Mouse (Mus musculus) liver, embryonic 14.5 days (tissue): ENCODE measurements around the gene Pdcl3. TPM values are rescaled to one million over a fixed set of nuclear protein-coding genes. Genes with fewer than 3 reads are reported as not detected.
A peak's percentile ranks its signal among the peaks of the same experiment; 100 is the strongest.

Source experiments
- ATAC-seq: fragments of 200-750 bp; cut with Nextera tagmentation; 2 replicates; pipeline ENCODE4 v1.8.0; 2017; ENCODE audit warnings: moderate number of reproducible peaks, mild to moderate bottlenecking, moderate library complexity; ENCODE audit not compliant: insufficient read depth
- DNase-seq, 3 experiments: peaks; one replicate each; pipeline ENCODE4 v3.0.0-alpha.2; 2012 to 2013; ENCODE audit warnings: low read depth in 3 of 3, low spot score in 3 of 3
- H3K27ac ChIP-seq: fragments of 300-500 bp; sonication (generic); 2 replicates; pipeline ENCODE4 v1.5.1; 2014; ENCODE audit warnings: moderate library complexity, mild to moderate bottlenecking, control low read depth, inconsistent platforms
- H3K27me3 ChIP-seq: fragments of 300-500 bp; sonication (generic); 2 replicates; pipeline ENCODE4 v1.6.1; 2014; ENCODE audit warnings: mild to moderate bottlenecking, low read length, moderate library complexity; ENCODE audit not compliant: control insufficient read depth, insufficient read depth
- H3K36me3 ChIP-seq: fragments of 300-500 bp; sonication (generic); replicated peaks from 2 replicates; pipeline ENCODE4 v1.6.1; 2014; ENCODE audit warnings: low read depth; ENCODE audit not compliant: control insufficient read depth, insufficient read depth
- H3K4me1 ChIP-seq, 2 experiments: fragments of 200-500 bp in 1 of 2; fragments of 300-500 bp in 1 of 2; sonication (generic) in 1 of 2; replicated peaks; 2 replicates each; pipeline ENCODE4 v1.6.1; 2012 to 2014; ENCODE audit warnings: antibody characterized with exemption in 1 of 2, inconsistent platforms in 1 of 2, low read length in 1 of 2; ENCODE audit not compliant: control insufficient read depth in 2 of 2, insufficient read depth in 2 of 2
- H3K4me2 ChIP-seq: fragments of 300-500 bp; sonication (generic); 2 replicates; pipeline ENCODE4 v1.6.1; 2014; ENCODE audit warnings: low read depth, mild to moderate bottlenecking, control low read depth, moderate library complexity
- H3K4me3 ChIP-seq, 2 experiments: fragments of 200-500 bp in 1 of 2; fragments of 300-500 bp in 1 of 2; sonication (generic) in 1 of 2; 2 replicates each; pipeline ENCODE4 v1.5.1; 2012 to 2014; ENCODE audit warnings: low read depth in 2 of 2, low read length in 2 of 2, mild to moderate bottlenecking in 2 of 2, control low read depth in 1 of 2, inconsistent platforms in 1 of 2, moderate library complexity in 1 of 2; ENCODE audit not compliant: insufficient read depth in 1 of 2
- H3K9ac ChIP-seq: fragments of 300-500 bp; sonication (generic); replicated peaks from 2 replicates; pipeline ENCODE4 v1.6.1; 2014; ENCODE audit warnings: mild to moderate bottlenecking, control low read depth, moderate library complexity
- H3K9me3 ChIP-seq: fragments of 300-500 bp; sonication (generic); 2 replicates; pipeline ENCODE4 v1.6.1; 2016; ENCODE audit warnings: low read length, mixed read lengths; ENCODE audit not compliant: control insufficient read depth
- CTCF ChIP-seq: IDR thresholded peaks from 2 replicates; pipeline ENCODE4 v1.5.1; 2016; ENCODE audit warnings: antibody characterized with exemption, low read depth, control low read depth
- EP300 ChIP-seq: IDR thresholded peaks from 2 replicates; pipeline ENCODE4 v1.6.1; 2016; ENCODE audit warnings: antibody characterized with exemption, low read depth
- WGBS: fragments of 180-500 bp; shearing (Covaris S2); extraction: QIAGEN DNeasy Blood & Tissue Kit; methylation state at CpG from one replicate; pipeline ENCODE4 v1.1.7; 2014; ENCODE audit not compliant: insufficient replicate concordance; 5-methylcytosine and 5-hydroxymethylcytosine counted together
- polyA plus RNA-seq, 2 experiments: library from polyadenylated mRNA; depleted of rRNA in 1 of 2; stranded (reverse) in 1 of 2; unstranded in 1 of 2; fragments of >200 nt; fragmentation: Nextera tagmentation in 1 of 2; extraction: Ambion mirVana in 1 of 2; gene quantifications; 2 replicates each; pipeline versions ENCODE4 v1.2.1 to v1.2.3; 2012 to 2014

The Pdcl3 gene
- polyA plus RNA-seq, 2 experiments, result 24.1 to 36.3 TPM

DNA sequence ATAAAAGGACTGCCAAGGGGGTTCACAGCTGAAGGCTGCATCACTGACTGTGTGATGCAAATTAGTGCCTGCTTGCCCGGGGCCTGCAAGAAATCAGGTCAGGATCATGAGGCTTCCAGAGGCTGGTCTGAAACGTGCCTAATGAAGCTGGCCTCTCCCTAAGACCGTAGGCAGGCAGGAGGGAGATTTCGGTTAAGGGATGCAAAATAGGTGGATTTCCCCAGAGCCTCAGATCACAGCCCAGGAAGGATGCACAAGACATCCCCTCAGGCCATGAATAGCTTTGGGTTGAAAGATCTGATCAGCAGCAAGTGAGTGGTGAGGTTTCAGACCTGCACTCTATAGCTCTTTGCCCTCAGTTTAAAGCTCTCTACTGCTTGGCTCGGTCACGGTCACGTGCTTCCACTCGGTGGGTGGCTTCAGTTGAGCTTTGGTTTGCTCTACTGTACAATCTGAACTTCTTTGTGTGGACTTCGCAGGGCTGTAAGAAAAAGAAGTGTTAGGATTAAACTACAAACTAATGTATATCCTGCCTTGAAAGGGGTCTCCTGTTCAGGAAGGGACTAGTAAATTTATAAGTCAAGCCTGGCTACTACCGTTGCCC, 20.4 kb downstream of the Pdcl3 start:
- Histone ChIP-seq H3K9ac (no peak overlapping the region), H3K9me3 (no peaks in the 10 kb centered on the region), H3K4me2 (no peak overlapping the region), H3K27me3 (no peaks in the 10 kb centered on the region), H3K36me3 (no peaks in the 10 kb centered on the region), H3K4me3 (no peak overlapping the region), H3K27ac (no peak overlapping the region), H3K4me1 (no peaks in the 10 kb centered on the region)
- DNase-seq (no peak), ATAC-seq (no peak)
- WGBS, result 71% methylated on average over 10 of the region's 10 CpGs
- no peak for TF ChIP-seq CTCF
- no peak for TF ChIP-seq EP300

DNA sequence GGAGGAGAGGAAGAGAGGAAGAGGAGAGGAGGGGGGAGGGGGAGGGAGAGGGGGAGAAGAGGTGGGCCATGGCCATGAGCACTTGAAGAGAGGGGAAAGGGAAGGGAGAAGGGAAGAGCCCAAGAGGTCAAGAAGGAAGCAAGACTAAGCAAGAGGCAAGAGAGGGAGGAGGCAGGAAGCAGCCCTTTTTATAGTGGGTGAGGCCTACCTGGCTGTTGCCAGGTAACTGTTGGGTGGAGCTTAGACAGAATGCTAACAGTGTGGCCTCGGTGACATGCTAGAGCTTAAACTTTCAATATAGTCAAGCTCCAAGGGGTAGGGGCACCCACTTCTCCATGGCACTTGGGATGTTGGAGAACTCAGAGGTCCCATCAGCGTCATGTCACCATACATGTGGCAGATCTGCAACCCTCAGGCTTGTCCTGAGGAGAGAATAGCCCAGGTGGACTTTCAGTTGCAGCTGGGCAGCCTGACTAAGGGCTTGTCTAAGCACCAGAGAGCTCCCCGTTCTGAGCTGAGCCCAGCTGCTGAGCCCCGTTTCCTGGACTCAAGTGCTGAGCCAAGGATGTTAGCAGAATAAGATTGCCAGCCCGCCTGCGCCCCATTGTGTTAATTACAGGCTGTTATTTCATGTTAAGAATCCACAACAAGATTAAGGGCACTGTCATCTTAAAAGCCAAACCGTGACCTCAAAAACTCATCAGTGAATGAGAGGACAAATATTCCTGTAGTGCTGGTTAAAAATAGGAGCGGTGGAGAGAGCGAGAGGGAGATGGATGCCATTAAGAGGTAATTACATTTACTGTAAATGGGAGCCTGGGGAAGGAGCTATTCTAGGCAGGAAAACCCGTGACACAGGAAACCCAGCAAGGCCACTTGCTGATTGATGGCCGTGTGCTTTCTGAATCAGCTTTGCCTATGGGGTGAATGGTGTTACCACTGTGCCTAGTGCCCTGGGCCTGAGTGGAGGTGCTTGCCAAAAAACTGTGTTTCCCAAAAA, 21.7 kb downstream of the Pdcl3 start:
- no peak for TF ChIP-seq CTCF
- no peak for TF ChIP-seq EP300
- Histone ChIP-seq H3K4me1 (no peaks in the 10 kb centered on the region), H3K36me3 (no peaks in the 10 kb centered on the region), H3K4me2 (no peak overlapping the region), H3K9me3 (no peaks in the 10 kb centered on the region), H3K4me3 (no peak overlapping the region), H3K27me3 (no peaks in the 10 kb centered on the region), H3K9ac (no peak overlapping the region), H3K27ac (no peak overlapping the region)
- ATAC-seq, result no peak
- WGBS, result 34% methylated on average over 11 of the region's 11 CpGs
- DNase-seq, result no peak

DNA sequence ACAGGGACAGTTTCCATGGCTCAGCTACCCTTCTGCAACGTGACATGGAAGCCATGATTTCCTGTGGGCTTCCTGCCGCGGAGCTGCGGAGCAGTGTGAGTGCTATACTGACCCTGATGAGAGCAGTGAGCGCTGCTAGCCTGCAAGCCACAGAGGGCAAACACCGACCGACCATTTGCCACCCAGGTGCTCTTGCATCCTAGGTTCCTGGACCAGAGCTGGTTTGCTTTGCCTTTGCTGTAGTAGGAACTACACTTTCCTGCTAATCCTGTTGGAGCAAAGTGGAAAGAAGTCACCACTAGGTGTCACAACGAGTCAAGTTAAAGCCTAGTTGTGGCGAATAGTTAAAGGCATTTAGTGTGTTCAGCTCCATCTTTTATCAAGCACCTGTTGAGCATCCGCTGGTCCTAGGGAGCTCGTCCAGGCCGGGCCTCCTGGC, 25.2 kb downstream of the Pdcl3 start:
- Histone ChIP-seq H3K27ac (no peak overlapping the region), H3K27me3 (no peaks in the 10 kb centered on the region), H3K36me3 (no peaks in the 10 kb centered on the region), H3K9ac (no peak overlapping the region), H3K4me2 (no peak overlapping the region), H3K9me3 (no peaks in the 10 kb centered on the region), H3K4me1 (no peaks in the 10 kb centered on the region), H3K4me3 (no peak overlapping the region)
- DNase-seq (peak in 2 of 3 experiments; percentile 13 to 15), ATAC-seq (no peak)
- WGBS, result 9% methylated on average over 12 of the region's 12 CpGs
- TF ChIP-seq EP300, result no peak
- TF ChIP-seq CTCF, result peak; percentile 58

GRCm38 (mm10) chr1:39012576-39012975, 27.2 kb downstream of the Pdcl3 start:
- TF ChIP-seq CTCF (no peak), EP300 (no peak)
- Histone ChIP-seq H3K4me3 (no peak overlapping the region), H3K27ac (no peak overlapping the region), H3K27me3 (no peaks in the 10 kb centered on the region), H3K9ac (no peak overlapping the region), H3K9me3 (no peaks in the 10 kb centered on the region), H3K4me1 (no peaks in the 10 kb centered on the region), H3K36me3 (no peaks in the 10 kb centered on the region), H3K4me2 (no peak overlapping the region)
- DNase-seq (no peak), ATAC-seq (no peak)
- 69% methylated on average over 13 of the region's 13 CpGs for WGBS

DNA sequence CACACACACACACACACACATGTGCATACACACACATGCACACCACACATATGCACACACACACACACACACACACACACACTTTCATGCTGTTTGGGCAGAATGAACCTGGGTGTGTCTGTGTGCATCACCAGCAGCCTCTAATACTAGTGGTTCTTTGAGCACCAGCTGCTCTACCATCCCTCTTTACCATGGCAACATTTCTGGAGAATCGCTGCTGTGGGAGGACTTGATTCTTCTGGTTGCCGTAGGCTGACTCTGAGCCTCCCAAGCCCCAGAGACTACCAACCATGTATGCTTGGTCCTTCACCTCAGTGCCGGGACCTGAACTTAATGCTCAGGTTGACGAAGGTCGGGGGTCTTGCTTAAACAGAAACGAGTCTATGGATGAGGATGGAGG, 28.4 kb downstream of the Pdcl3 start:
- H3K9me3 ChIP-seq, result no peaks in the 10 kb centered on the region
- ATAC-seq (no peak), DNase-seq (no peak)
- WGBS, result 63% methylated on average over 6 of the region's 6 CpGs
- TF ChIP-seq EP300 (no peak), CTCF (no peak)
- no peaks in the 10 kb centered on the region for H3K4me1 ChIP-seq
- H3K27ac ChIP-seq, result no peak overlapping the region
- H3K27me3 ChIP-seq, result no peaks in the 10 kb centered on the region
- no peaks in the 10 kb centered on the region for H3K36me3 ChIP-seq
- no peak overlapping the region for H3K4me2 ChIP-seq
- H3K9ac ChIP-seq, result no peak overlapping the region
- H3K4me3 ChIP-seq, result no peak overlapping the region
